In genomic region chr10:27174271-27174670, GRCm38 (mm10) we compare ENCODE assay signal across 12 mouse cellular contexts.
"Had no signal": no experiment of that assay in that cellular context is flagged by ENCODE, and none has a peak within 500 bp of the region (broad histone marks: within the 10 kb centered on the region; RNA-seq: fewer than 3 reads in every experiment).

No protein-coding gene starts in this region.

- H3K4me3 ChIP-seq: layer of hippocampus, adult 2 months; liver, embryonic 13.5 days had no signal

- H3K4me1 ChIP-seq: liver, embryonic 13.5 days had no signal

- DNase-seq: kidney, adult 2 months; kidney, postnatal 25 days; layer of hippocampus, adult 9-11 months; liver, embryonic 13.5 days; lung, postnatal 36 days; midbrain, embryonic 14.5 days; thymus, adult 2 months; thymus, postnatal 14 days; thymus, postnatal 4 days had no signal

- H3K27ac ChIP-seq: kidney, postnatal 0 days; layer of hippocampus, adult 2 months; liver, embryonic 13.5 days; stomach, postnatal 0 days had no signal
